Mouse (Mus musculus) kidney, adult 10 weeks (tissue): ENCODE results near the gene Smim7. TPM values are rescaled to one million over a fixed set of nuclear protein-coding genes. Genes with fewer than 3 reads are reported as not detected.

Experiments used
- polyA plus RNA-seq: library from polyadenylated mRNA; stranded (reverse); fragments of 350-450 nt; fragmentation: Illumina TruSeq; extraction: RNeasy Lipid Tissue Mini Kit (QIAGEN cat#74804); gene quantifications from one replicate; pipeline ENCODE4 v1.2.3, GENCODE M21; 2014; ENCODE audit warnings: low read depth, low replicate concordance

Gene Smim7
- polyA plus RNA-seq, result 58.6 TPM

GRCm38 (mm10) chr8:72570633-72571610, at the start of gene Smim7:
Gene Smim7 (minus strand): TSS chr8:72571088.

GRCm38 (mm10) chr8:72571611-72572473, 954 bp upstream of the Smim7 start, which contains the start of gene Tmem38a:
Gene Tmem38a (plus strand): TSS chr8:72572055.

DNA sequence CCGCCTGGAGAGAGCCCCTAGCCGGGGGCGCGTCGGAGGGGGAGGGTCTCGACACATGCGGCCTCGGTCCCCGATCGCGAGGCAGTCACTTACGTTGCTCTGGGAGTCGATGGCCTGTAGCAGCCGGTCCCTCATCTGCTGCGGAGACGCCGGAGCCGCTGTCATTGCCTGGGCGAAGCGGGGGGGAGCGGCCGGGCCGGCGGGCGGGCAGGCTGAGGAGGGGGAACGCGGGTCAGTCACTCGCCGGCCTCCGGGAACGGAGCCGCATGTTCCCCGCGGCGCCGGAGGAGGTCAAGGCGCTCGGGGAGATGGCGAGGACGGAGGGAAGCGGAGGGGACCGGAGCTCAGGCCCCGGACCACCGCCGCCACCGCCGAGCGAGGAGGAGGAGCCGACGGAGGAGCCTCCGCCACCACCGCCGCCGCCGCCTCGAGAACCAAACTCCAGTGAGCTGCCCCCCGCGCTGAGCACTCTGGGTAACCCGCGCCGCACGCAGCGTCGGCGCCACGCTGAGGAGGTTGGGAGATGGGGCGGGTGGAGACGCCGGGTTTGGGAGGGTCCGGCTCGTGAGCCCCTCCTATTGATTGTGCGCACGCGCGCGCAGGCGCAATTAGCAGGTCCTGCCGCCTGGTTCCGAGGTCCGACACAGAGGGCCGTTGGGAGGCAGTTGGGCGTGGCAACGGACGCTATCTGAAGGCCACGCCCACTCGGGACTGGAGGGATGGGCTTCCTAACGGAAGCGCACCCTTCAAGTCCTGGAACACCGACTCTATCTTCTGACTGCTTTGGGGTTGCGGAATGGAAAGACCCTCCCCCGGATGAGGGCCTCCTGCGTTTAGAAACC, 22.9 kb downstream of the Smim7 start, which contains the start of gene Med26:
Gene Med26, minus strand, starts transcription at position 469 of the 842 bp plus-strand sequence.

Other genes with a start within 250 kb of the Smim7 start
- 20.1 TPM for gene Eps15l1, start 149.6 kb downstream of the Smim7 start, polyA plus RNA-seq
- 2.4 TPM for gene Calr3, start 127.2 kb downstream of the Smim7 start, polyA plus RNA-seq
- gene 1700030K09Rik, start 127.2 kb downstream of the Smim7 start, polyA plus RNA-seq, result 0.89 TPM
- 3.9 TPM for gene Cherp, start 95.9 kb downstream of the Smim7 start, polyA plus RNA-seq
- 24.7 TPM for gene Slc35e1, start 78.5 kb downstream of the Smim7 start, polyA plus RNA-seq
- 1.0 TPM for gene Med26, start 22.8 kb downstream of the Smim7 start, polyA plus RNA-seq
- gene Tmem38a, start 967 bp upstream of the Smim7 start, polyA plus RNA-seq, result 2.9 TPM
- not detected for gene Nwd1, start 75.6 kb upstream of the Smim7 start, polyA plus RNA-seq
- 6.0 TPM for gene Sin3b, start 152.2 kb upstream of the Smim7 start, polyA plus RNA-seq
- not detected for gene F2rl3, start 190.8 kb upstream of the Smim7 start, polyA plus RNA-seq